Mouse (Mus musculus): ENCODE measurements at regions not wholly inside any gene's neighbourhood (a gene's known extent, or its start where the extent isn't known, plus 50 kb on each side); places are given as distances from the start of the nearest gene placed in this dataset.

DNA sequence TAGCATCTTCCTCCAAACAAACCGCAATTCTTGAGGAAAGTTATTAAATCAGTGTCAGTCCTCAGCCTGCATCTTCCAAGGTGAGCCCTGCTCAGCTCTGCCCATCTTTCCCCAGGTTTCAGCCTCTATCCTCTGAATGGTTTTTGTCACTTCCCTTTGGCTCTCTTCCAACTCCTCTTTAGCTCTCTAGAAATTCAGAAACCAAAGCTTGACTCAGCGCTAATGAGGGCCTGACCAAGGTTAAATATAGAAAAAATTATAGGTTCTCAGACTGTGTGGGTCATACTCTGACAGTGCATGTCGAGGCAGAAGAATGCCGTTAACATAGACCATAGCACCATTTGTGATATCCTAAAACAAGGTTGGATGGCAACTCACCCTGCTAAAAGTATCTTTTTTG lies 63.6 kb upstream of the Tspan5 start:
- TF ChIP-seq POLR2A (IDR thresholded peaks at IDR 0.05; ENCODE audit: borderline replicate concordance, low read depth, low read length) (no peak), CTCF (IDR thresholded peaks at IDR 0.05; ENCODE audit: low read depth, low read length) (no peak)
